Mouse (Mus musculus) heart, postnatal 36 days (tissue): ENCODE measurements around the gene Sim1. TPM values are rescaled to one million over a fixed set of nuclear protein-coding genes. Genes with fewer than 3 reads are reported as not detected.

ENCODE experiments used
- DNase-seq, 2 experiments: peaks; one replicate each; pipeline ENCODE4 v3.0.0; 2021 to 2022
- intact Hi-C: fragments of 180-260 bp; cut with DNase I; formaldehyde crosslinking; loops from one replicate; pipeline ENCODE4 v1.15.1; 2025
- total RNA-seq, 2 experiments: library from RNA; stranded (reverse); gene quantifications; 2 replicates each; pipeline ENCODE4 v1.2.3; 2021

Gene Sim1
- total RNA-seq, 2 experiments from 2014 or later, result not detected

DNA sequence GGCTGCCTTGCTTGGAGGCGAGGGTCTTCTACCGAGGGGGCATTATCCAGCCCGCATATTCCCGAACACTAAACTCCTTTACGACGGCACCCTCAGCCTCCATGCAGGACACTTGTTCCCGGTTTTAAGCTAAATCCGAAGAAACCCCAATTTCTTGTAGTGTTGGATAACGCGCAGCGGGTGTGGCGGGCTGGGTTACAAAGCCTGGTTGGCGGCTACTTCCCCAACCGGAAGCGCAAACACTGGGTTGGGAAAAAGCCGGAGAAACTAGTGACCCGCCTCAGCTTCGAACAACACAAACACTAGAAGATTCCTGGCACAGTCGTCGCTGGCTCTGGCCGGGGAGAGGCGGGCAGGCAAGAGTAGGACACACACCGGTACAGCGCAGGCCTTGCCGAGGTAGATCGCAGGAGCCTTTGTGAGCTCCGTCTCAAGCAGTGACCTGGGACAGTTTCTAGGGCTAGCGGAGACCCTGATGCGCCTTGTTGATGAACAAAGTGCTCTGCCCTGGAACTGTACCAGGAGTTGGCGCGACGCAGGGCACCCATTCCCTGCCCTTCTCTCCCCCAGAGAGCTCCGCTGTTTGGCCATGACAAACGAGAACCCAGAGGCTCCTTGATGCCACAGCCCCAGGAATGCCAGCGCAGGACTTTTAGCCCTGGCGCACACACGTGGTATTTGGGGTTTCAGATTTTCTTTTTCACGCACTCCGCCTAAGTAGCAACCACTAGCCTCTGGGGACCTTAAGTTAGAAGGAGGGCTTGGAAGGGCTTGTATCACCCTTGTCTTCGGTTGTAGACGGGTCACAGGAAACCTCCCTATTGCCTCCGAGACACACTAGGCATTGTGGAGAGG, 6.4 kb downstream of the Sim1 start:
- DNase-seq, result no peak
- intact Hi-C loops, result no loop called here

- intact Hi-C loops, result no loop called here
- DNase-seq, result no peak
These were observed 7.3 kb downstream of the Sim1 start for GRCm38 (mm10) chr10:50901601-50902475.

DNA sequence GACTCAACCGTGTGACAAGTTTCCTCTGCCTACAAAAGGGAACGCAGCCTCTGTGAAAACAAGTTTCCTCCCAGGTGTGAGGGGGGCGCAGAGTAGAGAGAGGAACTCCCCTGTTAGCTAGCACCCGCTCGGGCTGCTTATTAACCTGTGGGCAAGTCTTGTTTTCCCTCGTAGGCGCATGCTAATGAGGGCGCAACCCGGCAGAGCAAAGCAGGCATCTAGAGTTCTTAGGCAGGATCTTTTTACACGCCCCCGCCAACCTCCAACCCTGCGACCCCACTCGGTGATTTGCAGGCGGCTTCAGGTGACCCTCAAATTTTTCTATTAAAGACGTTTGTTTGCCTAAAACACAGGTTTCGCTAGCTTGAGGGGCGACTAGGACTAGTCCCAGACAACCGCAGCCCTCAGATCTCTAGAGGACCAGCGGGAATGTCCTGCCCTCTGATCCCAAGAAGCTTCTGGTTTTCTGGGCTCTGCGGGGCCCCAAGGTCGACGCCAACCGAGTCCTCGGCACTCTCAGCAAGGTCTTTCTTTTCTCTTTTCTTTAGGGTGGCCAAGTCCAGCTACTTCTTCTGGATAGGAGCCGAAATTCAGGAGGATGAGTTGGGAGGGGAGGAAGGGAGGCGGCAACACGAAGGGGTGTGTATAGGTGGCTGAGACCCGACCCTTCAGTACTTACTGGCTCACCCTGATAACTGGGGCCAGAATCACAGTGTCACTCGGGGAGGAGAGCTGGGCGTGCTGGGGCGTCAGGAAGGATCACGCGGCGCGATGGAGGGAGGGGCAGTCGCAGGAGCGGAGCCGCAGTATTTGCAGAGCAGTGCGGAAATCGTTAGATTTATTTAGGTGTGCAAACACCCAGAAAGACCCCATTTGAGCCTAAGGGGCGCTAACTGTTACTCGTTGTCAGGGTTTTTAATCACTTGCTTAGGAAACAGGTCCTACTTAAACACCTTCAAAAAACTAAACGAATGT, 8.5 kb downstream of the Sim1 start:
- intact Hi-C loops, result no loop called here
- no peak for DNase-seq

DNA sequence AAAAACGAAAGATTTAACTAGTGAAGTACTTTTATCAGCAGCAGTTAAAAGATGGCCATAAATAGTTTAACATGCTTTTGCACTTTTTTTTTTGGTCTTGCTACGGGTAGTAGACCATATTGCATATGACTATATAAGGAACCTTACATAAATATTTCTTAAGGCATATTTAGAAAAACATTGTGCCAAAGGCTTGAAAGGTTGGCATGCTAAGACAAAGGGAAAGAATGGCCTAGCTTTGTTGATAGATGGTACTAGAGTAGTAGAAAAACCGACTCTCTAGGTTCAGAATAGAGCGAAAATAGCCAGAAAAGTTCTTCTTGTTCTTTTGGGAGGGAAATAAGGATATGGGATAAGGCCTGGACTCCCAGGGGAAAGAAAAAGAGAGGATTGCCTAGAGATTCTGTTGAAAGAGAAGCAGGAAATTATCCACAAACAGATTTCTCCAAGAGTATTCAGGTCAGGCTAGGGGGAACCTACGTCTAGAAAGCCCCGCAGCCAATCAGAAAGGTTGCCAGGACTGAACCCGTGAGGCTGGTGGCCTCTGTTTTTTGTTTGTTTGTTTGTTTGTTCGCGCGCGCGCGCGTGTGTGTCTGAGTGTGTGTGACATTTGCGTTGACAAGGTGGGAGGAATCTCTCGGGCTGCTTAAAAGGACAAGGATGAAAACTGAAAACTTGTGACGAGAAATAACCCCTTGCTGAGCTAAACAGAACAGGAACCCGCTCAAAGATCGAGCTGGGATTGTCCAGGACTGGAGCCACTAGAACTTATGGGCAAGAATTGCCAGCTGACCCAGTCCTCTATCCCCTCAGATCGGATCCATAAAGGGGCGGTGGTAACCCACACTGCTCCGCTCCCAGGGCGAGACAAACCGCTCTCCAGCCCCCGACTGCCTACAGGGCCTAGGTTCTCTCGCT, 9.6 kb downstream of the Sim1 start:
- DNase-seq, result no peak
- intact Hi-C loops, result no loop called here

DNA sequence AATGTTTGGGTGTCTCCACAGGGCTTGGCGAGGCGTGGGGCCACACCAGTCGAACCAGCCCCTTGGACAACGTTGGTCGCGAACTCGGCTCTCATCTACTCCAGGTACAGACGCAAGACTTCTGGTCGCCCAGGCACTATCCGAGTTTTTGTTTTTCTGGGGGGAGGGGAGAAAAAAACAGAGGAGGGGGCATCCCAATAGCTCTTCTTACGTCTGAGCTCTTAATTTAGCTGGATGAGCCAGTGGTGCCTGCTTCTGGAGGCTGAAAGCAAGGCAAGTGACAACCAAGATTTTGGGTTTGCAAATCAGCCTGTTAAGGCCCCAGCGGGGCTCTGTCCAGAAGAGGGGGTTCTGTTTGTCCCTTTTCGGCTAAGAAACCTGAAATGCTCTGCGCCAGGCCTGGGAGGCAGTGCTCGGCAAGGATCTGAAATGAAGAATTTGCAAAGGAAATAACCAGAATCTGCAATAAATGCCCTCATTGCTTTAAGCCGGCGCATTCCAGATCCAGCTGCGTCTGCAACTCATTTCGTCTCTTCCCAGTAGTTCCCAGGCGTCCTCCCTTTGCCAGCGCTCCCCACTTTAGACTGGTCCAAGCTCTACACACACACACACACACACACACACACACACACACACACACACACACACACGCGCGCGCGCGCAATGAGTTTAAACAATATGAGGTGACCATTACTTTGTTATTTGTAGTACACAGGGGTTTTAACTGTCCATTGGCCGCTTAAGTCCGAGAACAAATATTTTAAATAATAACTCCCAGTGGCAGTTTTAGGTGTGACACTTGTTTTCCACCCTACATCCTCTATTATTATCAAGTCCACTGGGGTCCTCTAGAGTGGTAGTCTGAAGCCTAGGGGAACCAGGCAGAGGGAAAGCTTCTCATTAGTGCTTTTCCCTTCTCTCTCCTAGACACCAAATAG, 10.5 kb downstream of the Sim1 start:
- intact Hi-C loops, result no loop called here
- no peak for DNase-seq

DNA sequence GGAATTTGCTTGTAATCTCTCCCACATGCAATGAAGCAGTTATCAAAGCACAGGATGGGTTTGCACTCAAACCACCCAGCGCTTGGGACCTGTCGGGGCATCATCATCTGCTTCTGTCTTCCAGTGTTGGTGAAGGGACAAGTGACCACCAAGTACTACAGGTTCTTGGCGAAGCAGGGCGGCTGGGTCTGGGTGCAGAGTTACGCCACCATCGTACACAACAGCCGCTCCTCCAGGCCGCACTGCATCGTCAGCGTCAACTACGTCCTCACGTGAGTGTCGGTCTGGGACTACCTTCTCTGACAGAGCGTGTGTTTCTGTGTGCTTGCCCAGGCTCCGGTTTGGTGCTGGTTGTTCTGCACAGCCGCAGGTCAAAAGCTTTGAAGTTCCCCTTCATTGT, 15.8 kb downstream of the Sim1 start:
- intact Hi-C loops, result no loop called here
- no peak for DNase-seq

DNA sequence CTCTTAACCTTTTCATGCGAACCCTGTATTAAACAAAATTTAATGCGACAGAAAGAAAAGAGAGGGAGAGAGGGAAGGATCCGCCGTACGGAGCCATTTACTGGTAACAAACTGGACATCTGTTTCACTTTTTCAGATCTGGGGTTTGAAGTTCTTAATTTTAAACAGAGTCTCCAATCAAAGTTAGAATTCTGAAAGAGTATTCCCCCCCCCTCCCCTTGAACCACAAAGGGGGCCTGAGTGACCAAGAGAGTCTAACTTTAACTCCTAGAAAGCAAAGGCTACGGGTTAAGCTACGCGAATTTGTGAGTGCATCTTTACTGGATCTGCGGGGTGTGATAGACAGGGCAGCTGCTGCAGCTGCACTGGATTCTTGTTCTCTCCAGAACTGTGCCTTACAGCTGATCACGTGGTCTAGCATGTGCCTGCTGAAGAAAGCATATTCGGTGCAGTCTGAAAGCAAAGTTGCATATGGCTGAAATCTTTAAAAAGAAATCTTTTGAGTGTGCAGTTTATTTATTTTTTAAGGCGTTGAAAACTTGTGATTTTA, 16.4 kb downstream of the Sim1 start:
- DNase-seq, result no peak
- intact Hi-C loops, result no loop called here

- intact Hi-C loops, result no loop called here
- DNase-seq, result no peak
These were observed 21.1 kb downstream of the Sim1 start for GRCm38 (mm10) chr10:50915607-50916006.

- intact Hi-C loops, result no loop called here
- no peak for DNase-seq
These were observed 34.7 kb downstream of the Sim1 start for GRCm38 (mm10) chr10:50929281-50929680.

DNA sequence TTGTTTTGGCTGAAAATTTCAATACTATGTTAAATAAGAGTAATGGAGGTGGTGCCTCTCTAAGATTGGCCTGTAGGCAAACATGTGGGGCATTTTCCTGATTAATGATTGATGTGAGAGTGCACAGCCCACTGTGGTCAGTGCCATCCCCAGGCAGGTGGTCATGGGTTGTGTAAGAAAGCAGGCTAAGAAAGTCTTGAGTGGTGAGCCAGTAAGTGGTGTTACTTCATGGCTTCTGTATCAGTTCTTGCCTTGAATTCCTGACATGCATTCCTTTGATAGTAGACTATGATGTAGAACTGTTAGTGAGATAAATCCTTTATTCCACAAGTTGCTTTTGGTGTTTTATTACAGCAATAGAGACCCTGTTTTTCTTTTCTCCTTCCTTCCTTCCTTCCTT, 41.1 kb downstream of the Sim1 start:
- intact Hi-C loops, result no loop called here
- DNase-seq, result no peak

DNA sequence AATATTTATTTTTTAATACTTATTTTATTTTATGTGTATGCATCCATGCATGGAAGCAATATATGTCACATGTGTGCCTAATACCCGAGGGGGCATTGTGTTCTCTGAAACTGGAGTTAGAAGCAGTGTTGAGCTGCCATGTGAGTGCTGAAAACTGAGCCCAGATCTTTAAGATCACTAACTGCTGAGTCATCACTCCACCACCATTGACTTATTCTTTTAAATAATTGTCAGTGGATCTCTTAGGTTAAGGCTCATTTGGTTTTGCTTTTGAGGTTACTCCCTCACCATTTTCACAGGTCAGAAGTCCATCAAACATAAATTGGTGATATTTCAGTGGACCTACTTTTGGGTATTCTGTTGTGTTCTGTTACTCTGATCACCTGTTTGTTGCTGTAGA, 79.1 kb downstream of the Sim1 start:
- no peak for DNase-seq
- intact Hi-C loops, result no loop called here

- intact Hi-C loops, result no loop called here
- no peak for DNase-seq
These were observed 87.3 kb downstream of the Sim1 start for GRCm38 (mm10) chr10:50981849-50982248.

DNA sequence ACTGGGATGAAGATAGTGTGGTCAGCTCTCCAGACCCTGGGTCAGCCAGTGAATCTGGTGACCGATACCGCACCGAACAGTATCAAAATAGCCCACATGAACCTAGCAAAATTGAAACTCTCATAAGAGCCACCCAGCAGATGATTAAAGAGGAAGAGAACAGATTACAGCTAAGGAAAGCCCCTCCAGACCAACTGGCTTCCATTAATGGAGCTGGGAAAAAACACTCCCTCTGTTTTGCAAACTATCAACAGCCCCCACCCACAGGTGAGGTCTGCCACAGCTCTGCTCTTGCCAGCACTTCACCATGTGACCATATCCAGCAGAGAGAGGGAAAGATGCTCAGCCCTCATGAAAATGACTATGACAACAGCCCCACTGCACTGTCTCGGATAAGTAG, 89.1 kb downstream of the Sim1 start:
- DNase-seq, result no peak
- intact Hi-C loops, result no loop called here

GRCm38 (mm10) chr10:51007798-51008197, 113.2 kb downstream of the Sim1 start:
- intact Hi-C loops, result no loop called here
- DNase-seq, result no peak

GRCm38 (mm10) chr10:51011391-51012150, 117.0 kb downstream of the Sim1 start:
- intact Hi-C loops, result no loop called here
- DNase-seq, result no peak

GRCm38 (mm10) chr10:51014901-51015300, 120.3 kb downstream of the Sim1 start:
- intact Hi-C loops, result no loop called here
- DNase-seq, result no peak

DNA sequence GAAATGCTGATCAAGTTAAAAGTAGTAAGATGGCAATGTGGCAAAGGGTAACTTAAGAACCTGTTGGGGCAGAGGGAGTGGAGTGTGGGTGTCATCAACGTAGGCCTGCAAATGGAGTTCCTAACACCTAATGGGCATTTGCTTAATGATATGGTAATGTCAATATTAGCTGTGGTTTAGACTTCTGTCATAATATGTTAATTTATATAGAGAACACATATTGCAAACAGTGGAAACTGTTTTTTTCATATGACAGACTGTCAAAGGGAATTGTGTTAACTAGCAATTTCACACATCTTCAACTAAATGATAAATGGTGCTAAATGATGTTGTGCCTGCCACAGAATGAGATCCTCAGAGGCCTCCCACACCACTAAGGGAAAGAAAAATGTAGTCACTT, 120.8 kb downstream of the Sim1 start:
- intact Hi-C loops, result no loop called here
- DNase-seq, result no peak
